Mouse (Mus musculus): ENCODE measurements around the gene Scarb2. TPM values are rescaled to one million over a fixed set of nuclear protein-coding genes. Genes with fewer than 3 reads are reported as not detected.

Scarb2 gene
- polyA plus RNA-seq, 1 experiment from 2014 or later = 7.9 TPM

DNA sequence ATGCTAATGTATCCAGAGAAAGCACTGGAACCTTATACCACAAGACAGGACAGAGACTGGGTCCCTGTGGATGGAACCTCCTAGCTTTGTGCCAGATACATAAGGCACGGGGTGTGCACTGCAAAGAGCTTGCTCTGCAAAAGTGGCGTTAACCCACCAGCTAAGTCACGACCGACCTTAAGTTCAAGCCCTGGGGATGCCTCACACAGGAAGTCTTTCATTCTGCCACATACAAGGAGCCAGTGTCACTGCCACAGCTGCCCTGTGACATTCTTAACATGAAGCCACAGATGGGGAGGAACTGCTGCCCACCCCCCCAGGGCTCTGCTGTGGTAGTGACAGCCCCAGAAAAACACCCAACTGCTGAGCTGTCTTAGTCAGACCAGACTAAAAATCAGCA, 15.9 kb downstream of the Scarb2 start:
- no peak overlapping the region for H3K4me3 ChIP-seq
- H3K27me3 ChIP-seq = no peaks in the 10 kb centered on the region
- no peak overlapping the region for H3K27ac ChIP-seq
- WGBS = 31% methylated on average over 4 of the region's 4 CpGs
- ATAC-seq (ENCODE audit: insufficient number of reproducible peaks, insufficient read depth, low FRiP score, low TSS enrichment, low read depth) = no peak
- H3K4me2 ChIP-seq = no peak overlapping the region
- H3K4me1 ChIP-seq = peaks cover 36% of the 10 kb centered on the region
- no peaks in the 10 kb centered on the region for H3K9me3 ChIP-seq
- H3K36me3 ChIP-seq = 0 out of 2 replicates have a peak, but pooled peaks cover 3% of the 10 kb centered on the region
- H3K9ac ChIP-seq = no peak overlapping the region

DNA sequence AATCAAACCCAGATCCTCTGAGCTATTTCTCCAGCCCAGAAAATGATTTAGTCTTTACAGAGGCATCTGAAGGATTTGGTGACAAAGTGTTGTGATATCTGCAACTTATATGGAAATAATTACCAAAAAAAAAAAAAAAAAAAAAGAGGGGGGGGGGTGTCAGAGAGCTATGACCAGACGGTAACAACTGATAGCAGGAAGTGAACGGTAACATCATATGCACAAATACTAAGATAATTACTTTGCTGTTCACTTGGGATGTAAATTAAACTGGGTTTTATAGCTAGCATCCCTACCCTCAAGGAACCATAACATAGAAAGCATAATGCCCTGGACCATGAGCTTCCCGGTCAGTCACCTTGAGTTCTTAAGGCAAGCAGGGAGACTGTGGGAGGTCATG, 16.3 kb downstream of the Scarb2 start:
- H3K27ac ChIP-seq = no peak overlapping the region
- 0 out of 2 replicates have a peak, but pooled peaks cover 3% of the 10 kb centered on the region for H3K36me3 ChIP-seq
- 48% methylated on average over 3 of the region's 3 CpGs for WGBS
- H3K27me3 ChIP-seq = no peaks in the 10 kb centered on the region
- no peak overlapping the region for H3K9ac ChIP-seq
- peaks cover 36% of the 10 kb centered on the region for H3K4me1 ChIP-seq
- no peaks in the 10 kb centered on the region for H3K9me3 ChIP-seq
- no peak for ATAC-seq (ENCODE audit: insufficient number of reproducible peaks, insufficient read depth, low FRiP score, low TSS enrichment, low read depth)
- H3K4me2 ChIP-seq = no peak overlapping the region
- no peak overlapping the region for H3K4me3 ChIP-seq

DNA sequence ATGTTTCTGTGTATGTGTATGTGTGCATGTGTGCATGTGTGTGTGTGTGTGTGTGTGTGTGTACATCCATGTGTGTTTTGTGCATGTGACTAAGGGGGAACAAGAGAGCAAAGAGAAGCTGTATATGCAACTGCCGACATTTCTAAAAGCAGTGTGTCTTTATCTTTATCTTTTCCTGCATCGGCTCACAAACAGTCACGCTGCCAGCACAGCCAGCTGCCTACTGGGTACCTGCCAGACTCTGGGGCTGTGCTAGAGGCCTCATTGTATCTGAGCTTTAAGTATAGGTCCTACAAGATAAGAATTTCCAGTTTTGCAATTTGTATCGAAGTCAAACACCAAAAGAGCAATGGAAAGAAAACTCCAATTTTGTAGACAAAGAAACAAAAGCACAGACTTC, 17.1 kb downstream of the Scarb2 start:
- H3K9ac ChIP-seq = no peak overlapping the region
- 57% methylated on average over 4 of the region's 4 CpGs for WGBS
- no peaks in the 10 kb centered on the region for H3K27me3 ChIP-seq
- H3K36me3 ChIP-seq = peaks cover 7% of the 10 kb centered on the region
- no peak overlapping the region for H3K4me2 ChIP-seq
- H3K4me3 ChIP-seq = no peak overlapping the region
- no peaks in the 10 kb centered on the region for H3K9me3 ChIP-seq
- peaks cover 33% of the 10 kb centered on the region for H3K4me1 ChIP-seq
- H3K27ac ChIP-seq = peak overlapping the region; percentile 79
- ATAC-seq (ENCODE audit: insufficient number of reproducible peaks, insufficient read depth, low FRiP score, low TSS enrichment, low read depth) = no peak

DNA sequence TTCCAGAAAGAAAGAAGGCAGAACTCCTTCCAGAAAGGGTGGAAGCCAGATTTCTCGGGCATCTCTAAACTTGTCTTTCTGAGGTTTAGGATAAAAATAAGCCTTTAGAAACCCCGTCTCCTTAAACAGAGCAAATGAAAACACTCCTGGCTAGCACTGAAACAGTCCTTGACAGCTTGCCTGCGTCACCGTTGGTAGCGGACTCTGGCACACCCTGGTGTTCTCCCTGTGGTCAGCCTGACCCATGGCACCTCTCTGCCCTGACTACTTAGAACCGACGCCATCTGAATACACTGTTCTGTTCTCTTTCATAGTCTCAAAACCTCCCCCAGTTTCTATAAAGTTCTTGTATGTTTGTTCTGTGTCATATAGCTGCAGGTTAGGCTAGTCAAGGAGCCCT, 17.7 kb downstream of the Scarb2 start:
- no peak overlapping the region for H3K4me2 ChIP-seq
- ATAC-seq (ENCODE audit: insufficient number of reproducible peaks, insufficient read depth, low FRiP score, low TSS enrichment, low read depth) = no peak
- no peaks in the 10 kb centered on the region for H3K27me3 ChIP-seq
- peaks cover 27% of the 10 kb centered on the region for H3K4me1 ChIP-seq
- no peak overlapping the region for H3K4me3 ChIP-seq
- H3K36me3 ChIP-seq = peaks cover 12% of the 10 kb centered on the region
- 58% methylated on average over 7 of the region's 7 CpGs for WGBS
- no peak overlapping the region for H3K9ac ChIP-seq
- H3K9me3 ChIP-seq = no peaks in the 10 kb centered on the region
- peak overlapping the region; percentile 79 for H3K27ac ChIP-seq

DNA sequence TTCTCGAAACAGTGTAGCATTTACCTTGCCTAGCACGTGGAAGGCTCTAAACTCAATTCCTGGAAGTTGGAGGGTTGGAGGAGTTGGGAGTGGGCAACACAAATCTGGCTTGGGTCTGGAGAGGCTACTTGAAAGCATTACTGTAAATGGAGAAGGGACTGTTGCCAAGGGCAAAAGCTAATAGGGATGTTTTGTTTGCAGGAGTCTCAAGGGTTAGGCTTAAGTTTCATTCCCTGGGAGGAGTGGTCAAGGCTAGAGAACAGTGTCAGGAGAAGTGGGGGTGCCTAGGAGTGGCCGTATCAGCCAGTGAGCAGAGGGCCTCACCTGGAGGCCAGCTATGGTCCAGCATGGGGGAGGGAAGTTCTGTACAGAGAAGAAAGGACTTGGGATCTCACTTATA, 18.2 kb downstream of the Scarb2 start:
- Histone ChIP-seq H3K9ac (no peak overlapping the region), H3K9me3 (no peaks in the 10 kb centered on the region), H3K4me1 (peaks cover 22% of the 10 kb centered on the region), H3K4me2 (no peak overlapping the region), H3K27ac (peak overlapping the region; percentile 79; the same call in 1 of the 2 replicates), H3K27me3 (no peaks in the 10 kb centered on the region), H3K4me3 (no peak overlapping the region), H3K36me3 (peaks cover 18% of the 10 kb centered on the region)
- no peak for ATAC-seq (ENCODE audit: insufficient number of reproducible peaks, insufficient read depth, low FRiP score, low TSS enrichment, low read depth)
- WGBS = 38% methylated on average over 3 of the region's 3 CpGs

DNA sequence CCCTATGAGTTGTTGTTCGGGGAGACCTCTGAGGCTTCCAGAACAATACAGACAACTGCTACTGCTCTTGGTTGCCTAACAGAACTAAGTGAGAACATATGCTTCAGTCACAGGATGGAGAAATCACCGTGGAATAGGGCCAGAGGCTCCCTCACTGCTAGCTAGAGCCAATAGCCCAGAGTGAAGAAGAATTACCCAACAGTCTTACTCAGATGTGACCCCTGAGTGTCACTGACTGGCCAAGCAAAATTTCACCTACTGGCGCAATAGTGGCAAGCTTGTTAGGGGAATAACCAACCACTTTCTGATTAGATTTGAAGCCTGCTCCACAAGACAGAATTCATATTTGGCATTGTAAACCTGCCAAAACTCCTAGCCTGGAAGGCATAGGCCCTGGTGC, 19.9 kb downstream of the Scarb2 start:
- WGBS = 65% methylated on average over 3 of the region's 3 CpGs
- no peak for ATAC-seq (ENCODE audit: insufficient number of reproducible peaks, insufficient read depth, low FRiP score, low TSS enrichment, low read depth)
- peaks cover 21% of the 10 kb centered on the region for H3K4me1 ChIP-seq

DNA sequence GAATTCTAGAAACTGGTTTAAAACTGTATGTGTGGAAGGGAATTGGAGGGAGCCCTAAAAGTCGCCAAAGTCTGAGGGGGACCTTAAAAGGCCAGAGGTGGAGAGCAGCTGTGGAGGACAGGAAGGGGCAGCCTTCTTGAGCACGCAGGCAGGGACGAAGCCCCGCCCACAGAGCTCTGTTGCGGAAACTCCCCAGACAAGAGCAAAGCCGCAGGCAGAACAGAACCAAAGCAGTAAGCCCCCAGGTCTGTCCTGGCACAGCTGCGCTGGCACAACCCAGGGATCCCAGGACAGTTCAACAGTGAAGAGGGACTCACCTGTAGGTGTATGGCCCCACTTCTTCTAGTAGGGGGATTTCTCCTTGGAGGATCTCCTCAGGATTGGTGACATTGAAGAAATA, 21.8 kb downstream of the Scarb2 start:
- Histone ChIP-seq H3K9me3 (peaks cover 4% of the 10 kb centered on the region; the same call in 1 of the 2 replicates), H3K4me1 (peaks cover 17% of the 10 kb centered on the region), H3K36me3 (peaks cover 30% of the 10 kb centered on the region), H3K27me3 (no peaks in the 10 kb centered on the region), H3K9ac (no peak overlapping the region), H3K4me3 (no peak overlapping the region), H3K27ac (no peak overlapping the region), H3K4me2 (no peak overlapping the region)
- WGBS = 51% methylated on average over 7 of the region's 7 CpGs
- ATAC-seq (ENCODE audit: insufficient number of reproducible peaks, insufficient read depth, low FRiP score, low TSS enrichment, low read depth) = no peak

More for the DNA sequence above, 19.9 kb downstream of the Scarb2 start:
- Histone ChIP-seq H3K4me3 (no peak overlapping the region), H3K27me3 (no peaks in the 10 kb centered on the region), H3K36me3 (peaks cover 30% of the 10 kb centered on the region), H3K9ac (no peak overlapping the region), H3K9me3 (peaks cover 4% of the 10 kb centered on the region; the same call in 1 of the 2 replicates), H3K27ac (no peak overlapping the region), H3K4me2 (no peak overlapping the region)

DNA sequence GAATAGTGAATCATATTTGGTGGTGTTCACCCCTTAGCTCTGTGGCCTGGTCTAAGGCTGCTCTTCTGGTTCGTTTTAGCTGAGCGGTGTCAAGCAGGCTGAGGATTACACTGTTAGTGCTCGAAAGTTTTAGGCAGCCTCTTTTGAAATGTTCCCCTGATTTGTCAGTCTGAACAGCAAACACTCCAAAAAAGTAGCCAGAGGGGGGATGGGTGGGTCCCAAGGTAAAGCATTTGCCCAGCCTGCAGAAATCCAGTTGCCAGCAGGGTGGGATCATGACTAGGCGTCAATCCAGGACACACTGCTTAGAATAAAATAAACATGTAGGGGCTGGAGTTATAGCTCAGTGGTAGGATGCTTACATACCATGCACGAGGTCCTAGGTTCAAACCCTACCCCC, 33.8 kb downstream of the Scarb2 start:
- Histone ChIP-seq H3K4me1 (0 out of 2 replicates have a peak, but pooled peaks cover 3% of the 10 kb centered on the region), H3K27me3 (no peaks in the 10 kb centered on the region), H3K36me3 (0 out of 2 replicates have a peak, but pooled peaks cover 7% of the 10 kb centered on the region), H3K9ac (no peak overlapping the region), H3K9me3 (no peaks in the 10 kb centered on the region), H3K4me3 (no peak overlapping the region), H3K4me2 (no peak overlapping the region), H3K27ac (no peak overlapping the region)
- WGBS = 78% methylated on average over 5 of the region's 5 CpGs
- ATAC-seq (ENCODE audit: insufficient number of reproducible peaks, insufficient read depth, low FRiP score, low TSS enrichment, low read depth) = no peak

DNA sequence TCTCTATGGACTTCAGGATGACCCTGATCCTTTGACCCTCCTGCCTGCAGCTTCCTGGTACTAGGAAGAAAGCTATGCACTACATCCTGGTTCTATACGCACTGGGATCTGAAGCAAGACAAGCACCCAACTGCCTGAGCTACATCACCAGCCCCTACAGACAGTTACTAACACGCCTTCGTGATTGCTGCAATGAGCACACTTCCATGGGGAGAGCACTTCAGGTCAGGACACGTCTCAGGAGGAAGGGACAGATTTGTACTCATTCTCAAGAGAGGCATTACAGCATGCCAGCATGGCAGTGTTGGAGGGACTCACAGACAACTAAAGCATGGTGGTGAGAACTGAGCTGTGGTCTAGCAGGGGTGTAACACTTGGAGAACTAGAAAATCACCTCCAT, 35.1 kb downstream of the Scarb2 start:
- Histone ChIP-seq H3K36me3 (0 out of 2 replicates have a peak, but pooled peaks cover 7% of the 10 kb centered on the region), H3K27ac (no peak overlapping the region), H3K27me3 (no peaks in the 10 kb centered on the region), H3K4me3 (no peak overlapping the region), H3K4me2 (no peak overlapping the region), H3K9ac (no peak overlapping the region), H3K4me1 (0 out of 2 replicates have a peak, but pooled peaks cover 3% of the 10 kb centered on the region), H3K9me3 (no peaks in the 10 kb centered on the region)
- WGBS = 83% methylated on average over 4 of the region's 4 CpGs
- no peak for ATAC-seq (ENCODE audit: insufficient number of reproducible peaks, insufficient read depth, low FRiP score, low TSS enrichment, low read depth)

DNA sequence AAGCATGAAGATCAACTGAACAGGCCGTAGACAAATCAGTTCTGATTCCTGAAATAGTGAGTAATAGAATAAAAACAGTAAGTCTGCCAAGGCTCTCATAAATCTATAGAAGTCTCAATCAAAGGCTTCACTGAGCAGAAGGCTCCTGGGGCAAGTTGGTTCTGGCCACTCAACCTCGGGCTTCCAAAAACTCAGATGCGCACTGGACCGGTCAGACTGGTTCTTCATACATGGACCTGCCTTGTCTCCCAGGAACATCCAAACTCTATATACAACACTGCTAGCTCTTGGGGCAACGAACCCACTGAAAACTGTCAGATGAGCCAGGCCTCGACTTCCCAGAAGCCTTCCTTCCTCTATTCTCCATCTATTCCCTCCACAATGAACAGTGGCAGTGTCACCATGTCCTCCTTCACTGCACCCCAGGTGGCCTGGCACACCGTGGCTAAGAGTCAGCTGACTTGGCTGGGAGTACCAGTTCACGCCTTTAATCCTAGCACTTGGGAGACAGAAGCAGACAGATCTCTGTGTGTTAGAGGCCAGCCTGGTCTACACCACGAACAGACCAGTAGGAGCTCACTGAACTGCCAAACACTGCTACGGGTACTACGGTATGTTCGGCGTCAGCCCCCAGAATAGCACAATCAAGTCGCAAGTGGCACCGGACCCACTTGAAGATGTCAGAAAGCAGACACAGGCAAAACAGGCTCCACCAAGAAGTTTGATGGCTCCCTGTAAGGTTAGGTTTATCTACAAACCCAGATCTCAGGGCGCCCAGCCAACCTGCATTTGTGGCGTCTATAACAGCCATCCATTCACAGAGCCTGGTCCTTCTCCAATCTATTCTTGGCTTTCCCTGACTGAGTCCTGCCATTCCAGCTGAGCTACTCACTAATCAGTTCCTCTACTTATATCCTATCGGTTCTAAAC, 37.2 kb downstream of the Scarb2 start:
- WGBS = 86% methylated on average over 18 of the region's 18 CpGs

DNA sequence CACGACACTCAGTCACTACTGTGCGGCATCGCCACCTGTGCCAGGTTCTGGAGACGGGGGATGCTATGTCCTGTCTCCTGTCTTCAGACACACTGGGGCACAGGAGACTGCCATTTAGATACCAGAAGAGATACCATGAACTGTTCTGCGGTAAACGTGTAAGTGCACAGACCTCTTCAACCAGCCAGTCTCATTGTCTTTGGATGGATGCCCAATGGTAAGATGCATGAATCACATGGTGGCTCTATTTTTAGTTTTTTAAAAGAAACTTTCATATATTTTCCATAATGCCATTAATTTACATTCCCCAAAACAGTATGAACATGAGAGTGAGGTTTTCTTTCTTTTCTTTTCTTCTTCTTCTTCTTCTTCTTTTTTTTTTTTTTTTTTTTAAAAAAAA, 38.4 kb downstream of the Scarb2 start:
- no peak overlapping the region for H3K4me2 ChIP-seq
- no peak overlapping the region for H3K9ac ChIP-seq
- WGBS = 89% methylated on average over 6 of the region's 6 CpGs
- H3K27me3 ChIP-seq = no peaks in the 10 kb centered on the region
- ATAC-seq (ENCODE audit: insufficient number of reproducible peaks, insufficient read depth, low FRiP score, low TSS enrichment, low read depth) = no peak
- H3K27ac ChIP-seq = no peak overlapping the region
- no peaks in the 10 kb centered on the region for H3K36me3 ChIP-seq
- no peak overlapping the region for H3K4me3 ChIP-seq
- 0 out of 2 replicates have a peak, but pooled peaks cover 3% of the 10 kb centered on the region for H3K4me1 ChIP-seq
- no peaks in the 10 kb centered on the region for H3K9me3 ChIP-seq

More for the DNA sequence above, 37.2 kb downstream of the Scarb2 start:
- Histone ChIP-seq H3K4me2 (no peak overlapping the region), H3K27me3 (no peaks in the 10 kb centered on the region), H3K27ac (no peak overlapping the region), H3K36me3 (0 out of 2 replicates have a peak, but pooled peaks cover 3% of the 10 kb centered on the region), H3K9ac (no peak overlapping the region), H3K4me1 (0 out of 2 replicates have a peak, but pooled peaks cover 3% of the 10 kb centered on the region), H3K4me3 (no peak overlapping the region), H3K9me3 (no peaks in the 10 kb centered on the region)
- ATAC-seq (ENCODE audit: insufficient number of reproducible peaks, insufficient read depth, low FRiP score, low TSS enrichment, low read depth) = no peak

All from embryonic facial prominence, embryonic 13.5 days (tissue).